Mouse (Mus musculus) myocyte (in vitro differentiated cells): Measurements from ENCODE around the gene Il24. TPM values are rescaled to one million over a fixed set of nuclear protein-coding genes. Genes with fewer than 3 reads are reported as not detected.

Source experiments
- H3K27me3 ChIP-seq: one replicate; pipeline ENCODE4 v1.6.1; 2011; ENCODE audit not compliant: control insufficient read depth, insufficient read depth, insufficient read length
- H3K36me3 ChIP-seq: one replicate; pipeline ENCODE4 v1.6.1; 2011; ENCODE audit not compliant: control insufficient read depth, insufficient read depth
- H3K4me2 ChIP-seq: one replicate; pipeline ENCODE4 v1.6.1; 2011; ENCODE audit warnings: low read depth, control low read depth
- H3K4me3 ChIP-seq: one replicate; pipeline ENCODE4 v1.5.1; 2011; ENCODE audit warnings: mild to moderate bottlenecking, control low read depth, moderate library complexity
- H3K79me2 ChIP-seq: one replicate; pipeline ENCODE4 v1.6.1; 2011; ENCODE audit not compliant: control insufficient read depth, insufficient read depth
- H3ac ChIP-seq: one replicate; pipeline ENCODE4 v1.6.1; 2011; ENCODE audit not compliant: control insufficient read depth, insufficient read length
- CEBPB ChIP-seq: IDR thresholded peaks from 2 replicates; pipeline ENCODE4 v1.6.1; 2011; ENCODE audit warnings: mild to moderate bottlenecking, moderate library complexity; ENCODE audit not compliant: poor library complexity, insufficient read depth, severe bottlenecking
- E2F4 ChIP-seq: IDR thresholded peaks from one replicate; pipeline ENCODE4 v1.6.1; 2011; ENCODE audit warnings: mild to moderate bottlenecking, control low read depth, moderate library complexity; ENCODE audit not compliant: insufficient read depth
- MAX ChIP-seq: IDR thresholded peaks from one replicate; pipeline ENCODE4 v1.6.1; 2011; ENCODE audit warnings: low read depth, mild to moderate bottlenecking, control low read depth
- MYOD1 ChIP-seq, 3 experiments: IDR thresholded peaks; one replicate each; pipeline ENCODE4 v1.6.1; 2011; ENCODE audit warnings: control low read depth in 2 of 3, low read depth in 2 of 3, mild to moderate bottlenecking in 2 of 3, moderate library complexity in 1 of 3; ENCODE audit not compliant: insufficient read length in 2 of 3, control insufficient read depth in 1 of 3
- MYOG ChIP-seq, 3 experiments: IDR thresholded peaks; one replicate each; pipeline ENCODE4 v1.6.1; 2011; ENCODE audit warnings: control low read depth in 2 of 3, low read depth in 2 of 3, mild to moderate bottlenecking in 2 of 3; ENCODE audit not compliant: insufficient read length in 2 of 3, control insufficient read depth in 1 of 3, insufficient read depth in 1 of 3
- POLR2A ChIP-seq: IDR thresholded peaks from one replicate; pipeline ENCODE4 v1.6.1; 2011; ENCODE audit warnings: low read depth, mild to moderate bottlenecking, control low read depth, moderate library complexity; ENCODE audit not compliant: insufficient read length
- POLR2AphosphoS2 ChIP-seq: IDR thresholded peaks from one replicate; pipeline ENCODE4 v1.6.1; 2011; ENCODE audit warnings: low read depth, control low read depth; ENCODE audit not compliant: insufficient read length
- REST ChIP-seq: IDR thresholded peaks from one replicate; pipeline ENCODE4 v1.6.1; 2011; ENCODE audit warnings: mild to moderate bottlenecking, control low read depth, moderate library complexity; ENCODE audit not compliant: insufficient read depth, insufficient read length
- SRF ChIP-seq: IDR thresholded peaks from one replicate; pipeline ENCODE4 v1.6.1; 2011; ENCODE audit warnings: low read depth; ENCODE audit not compliant: control insufficient read depth, insufficient read length
- TCF12 ChIP-seq: IDR thresholded peaks from one replicate; pipeline ENCODE4 v1.6.1; 2011; ENCODE audit warnings: mild to moderate bottlenecking, control low read depth; ENCODE audit not compliant: poor library complexity, insufficient read depth, severe bottlenecking
- TCF3 ChIP-seq: IDR thresholded peaks from one replicate; pipeline ENCODE4 v1.6.1; 2011; ENCODE audit warnings: low read depth, control low read depth; ENCODE audit not compliant: insufficient read length
- USF1 ChIP-seq: IDR thresholded peaks from one replicate; pipeline ENCODE4 v1.6.1; 2011; ENCODE audit warnings: low read depth, mild to moderate bottlenecking, control low read depth, moderate library complexity
- polyA plus RNA-seq: library from polyadenylated mRNA; unstranded; fragments of >200 nt; fragmentation: generic; extraction: Trizol; gene quantifications from one replicate; pipeline ENCODE4 v1.2.1, GENCODE M21; 2012; ENCODE audit warnings: missing spikeins

The Il24 gene
- polyA plus RNA-seq, 1 experiment: not detected

DNA sequence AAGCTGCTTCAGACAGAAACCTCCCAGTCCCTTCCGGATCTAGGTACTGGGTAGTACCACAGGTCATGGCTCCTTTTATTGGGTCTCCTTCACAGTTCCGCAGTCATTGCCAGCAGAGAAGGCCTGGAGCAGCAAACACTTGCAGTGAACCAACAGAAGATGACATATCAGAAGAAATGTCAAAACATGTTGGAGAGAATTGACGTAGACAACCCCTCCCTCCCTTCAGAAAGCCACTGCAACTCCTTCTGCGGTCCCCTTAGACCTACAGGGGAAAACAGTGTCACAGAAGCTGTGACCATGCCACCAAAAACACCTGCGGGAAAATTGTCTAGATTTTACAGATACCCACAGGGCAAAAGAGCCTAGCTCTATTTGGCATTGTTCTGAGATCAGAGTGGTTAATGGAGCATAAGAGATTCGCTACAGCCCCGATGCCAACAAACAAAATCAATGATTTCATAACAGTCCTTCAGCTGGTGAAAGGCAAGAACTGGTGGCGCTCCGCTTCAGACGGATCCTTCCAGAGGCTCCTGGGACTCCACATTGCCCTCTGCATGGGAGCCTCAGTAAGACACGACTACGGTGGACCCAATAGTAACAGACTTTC is 24.3 kb upstream of the Il24 start, which contains the start of gene Il20:
TSS of gene Il20 (minus strand) at position 51 of the 610 bp plus-strand sequence.
- H3ac ChIP-seq: no peak within 1 kb of the TSS
- H3K4me3 ChIP-seq: no peak within 1 kb of the TSS
- H3K27me3 ChIP-seq: no peaks in the 10 kb centered on the region
- no peak within 1 kb of the TSS for H3K4me2 ChIP-seq
- H3K79me2 ChIP-seq: no peaks in the 10 kb centered on the region
- H3K36me3 ChIP-seq: no peaks in the 10 kb centered on the region
- no peak for TF ChIP-seq SRF
- no peak for TF ChIP-seq TCF12
- no peak for TF ChIP-seq MYOG (IDR thresholded peaks at IDR 0.05; ENCODE audit: control insufficient read depth in 1 of 3, insufficient read depth in 1 of 3, insufficient read length in 2 of 3, low read depth in 2 of 3)
- TF ChIP-seq E2F4: no peak
- TF ChIP-seq CEBPB: no peak
- no peak for TF ChIP-seq POLR2A
- TF ChIP-seq USF1: no peak
- TF ChIP-seq TCF3: no peak

DNA sequence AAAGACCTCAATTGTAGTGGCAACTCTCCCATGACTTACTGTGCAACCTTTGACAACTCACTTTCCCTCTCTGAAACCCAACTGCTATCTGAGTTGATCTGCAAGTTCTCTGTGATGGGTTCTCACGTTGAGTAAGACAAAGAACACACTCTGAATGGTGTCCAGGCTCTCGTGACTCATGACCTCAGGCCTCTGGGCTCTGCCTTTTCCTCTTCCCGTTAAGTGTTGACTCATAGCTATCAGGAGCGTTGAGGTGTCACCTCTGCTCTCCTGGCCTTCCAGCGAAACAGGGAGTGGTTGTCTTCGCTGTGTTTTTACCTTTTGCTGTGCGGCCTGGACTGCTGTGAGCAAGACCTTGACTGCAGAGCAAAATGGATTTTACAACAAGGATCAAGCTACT is 15.3 kb upstream of the Il24 start:
- Histone ChIP-seq H3ac (no peak overlapping the region), H3K4me3 (no peak overlapping the region), H3K27me3 (no peaks in the 10 kb centered on the region), H3K4me2 (no peak overlapping the region), H3K36me3 (no peaks in the 10 kb centered on the region), H3K79me2 (no peaks in the 10 kb centered on the region)
- no peak for TF ChIP-seq TCF12
- TF ChIP-seq MYOG (IDR thresholded peaks at IDR 0.05; ENCODE audit: control insufficient read depth in 1 of 3, insufficient read depth in 1 of 3, insufficient read length in 2 of 3, low read depth in 2 of 3): no peak
- no peak for TF ChIP-seq MYOD1 (IDR thresholded peaks at IDR 0.05; ENCODE audit: control insufficient read depth in 1 of 3, insufficient read length in 2 of 3, low read depth in 2 of 3)
- TF ChIP-seq REST: no peak
- no peak for TF ChIP-seq POLR2AphosphoS2
- TF ChIP-seq TCF3: no peak
- no peak for TF ChIP-seq MAX
- TF ChIP-seq USF1: no peak
- TF ChIP-seq E2F4: no peak

DNA sequence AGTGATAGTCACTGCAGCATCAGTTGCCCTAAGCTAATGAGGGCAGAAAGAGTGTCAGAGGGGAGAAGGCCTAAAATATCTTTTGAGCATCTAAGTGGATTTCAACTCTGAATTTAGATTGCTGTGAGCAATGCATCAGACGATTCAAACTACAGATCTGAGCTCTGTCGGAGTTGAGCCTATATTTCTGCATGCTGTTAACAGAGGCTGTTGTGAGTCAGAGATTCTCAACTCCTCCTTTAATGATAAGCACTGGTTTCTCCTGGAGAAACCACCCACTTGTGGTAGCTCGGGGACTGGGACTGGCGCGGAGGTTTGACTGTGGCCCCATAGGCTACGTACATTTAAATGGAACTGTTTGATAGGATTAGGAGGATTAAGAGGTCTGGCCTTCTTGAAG is 7.2 kb upstream of the Il24 start:
- Histone ChIP-seq H3K27me3 (no peaks in the 10 kb centered on the region), H3K4me3 (no peak overlapping the region)

DNA sequence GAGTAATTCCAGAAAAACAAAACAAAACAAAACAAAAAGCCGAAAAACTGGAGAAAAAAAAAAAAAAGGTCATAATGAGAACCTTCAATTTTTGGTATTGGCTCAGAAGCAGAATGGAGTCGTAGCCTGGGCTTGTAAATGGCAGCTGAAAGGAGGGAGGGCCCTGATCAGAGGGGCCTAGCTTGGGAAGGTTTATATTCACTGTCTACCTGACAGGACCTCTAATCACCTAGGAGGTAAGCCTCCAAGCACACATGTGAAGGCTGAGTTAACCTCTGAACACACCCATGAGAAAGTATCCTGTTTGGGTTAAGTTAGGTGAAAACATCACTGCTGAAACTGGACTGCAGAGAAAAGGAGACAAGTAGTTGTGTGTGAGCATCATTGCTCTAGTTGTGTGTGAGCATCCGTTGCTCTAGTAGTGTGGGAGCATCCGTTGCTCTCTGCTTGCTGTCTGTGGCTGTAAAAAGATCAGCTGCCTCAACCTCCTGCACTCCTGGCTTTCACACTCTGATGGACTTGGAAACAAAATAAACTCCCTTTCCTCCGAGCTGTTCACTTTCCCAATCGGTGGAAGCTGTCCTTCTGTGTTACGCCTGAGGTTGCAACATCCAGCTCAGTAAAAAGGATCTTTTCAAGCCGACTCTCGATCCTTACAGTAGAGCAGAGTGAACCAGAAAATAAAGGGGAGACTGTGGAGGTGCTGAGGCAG is 6.2 kb upstream of the Il24 start:
- Histone ChIP-seq H3K27me3 (no peaks in the 10 kb centered on the region), H3K79me2 (no peaks in the 10 kb centered on the region), H3K4me2 (no peak overlapping the region), H3K4me3 (no peak overlapping the region), H3ac (no peak overlapping the region), H3K36me3 (no peaks in the 10 kb centered on the region)
- TF ChIP-seq E2F4 (no peak), TCF12 (no peak), REST (no peak), USF1 (no peak), MYOD1 (IDR thresholded peaks at IDR 0.05; ENCODE audit: control insufficient read depth in 1 of 3, insufficient read length in 2 of 3, low read depth in 2 of 3) (no peak), CEBPB (no peak), POLR2A (no peak), SRF (no peak), MYOG (IDR thresholded peaks at IDR 0.05; ENCODE audit: control insufficient read depth in 1 of 3, insufficient read depth in 1 of 3, insufficient read length in 2 of 3, low read depth in 2 of 3) (no peak), POLR2AphosphoS2 (no peak), TCF3 (no peak), MAX (no peak)

More for the DNA sequence above, 7.2 kb upstream of the Il24 start:
- H3K4me2 ChIP-seq: no peak overlapping the region
- TF ChIP-seq CEBPB: no peak
- TF ChIP-seq MYOD1 (IDR thresholded peaks at IDR 0.05; ENCODE audit: control insufficient read depth in 1 of 3, insufficient read length in 2 of 3, low read depth in 2 of 3): no peak
- TF ChIP-seq POLR2AphosphoS2: no peak
- TF ChIP-seq REST: no peak
- no peak for TF ChIP-seq TCF3
- TF ChIP-seq POLR2A: no peak
- no peak for TF ChIP-seq SRF
- no peak for TF ChIP-seq MYOG (IDR thresholded peaks at IDR 0.05; ENCODE audit: control insufficient read depth in 1 of 3, insufficient read depth in 1 of 3, insufficient read length in 2 of 3, low read depth in 2 of 3)
- no peak for TF ChIP-seq MAX
- H3K36me3 ChIP-seq: no peaks in the 10 kb centered on the region
- H3K79me2 ChIP-seq: no peaks in the 10 kb centered on the region
- H3ac ChIP-seq: no peak overlapping the region

DNA sequence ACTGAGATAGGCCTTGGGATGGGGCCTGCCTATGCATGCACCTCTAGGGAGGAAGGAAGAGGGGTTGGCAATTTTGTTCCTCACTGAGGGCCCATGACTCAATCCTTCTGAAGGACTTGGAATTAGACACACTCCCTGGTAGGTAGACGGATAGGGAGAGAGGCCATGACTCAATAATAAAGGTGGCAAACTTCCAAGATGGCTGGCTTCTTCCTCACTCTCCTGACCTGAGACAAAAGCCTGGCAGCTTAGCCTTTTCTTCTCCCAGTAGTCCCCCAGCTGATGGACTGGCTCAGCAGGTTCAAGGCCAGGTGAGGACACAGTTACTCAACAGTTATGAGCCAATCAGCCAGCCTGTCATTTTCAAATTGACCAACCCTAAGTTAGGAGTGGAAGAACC is 5.2 kb upstream of the Il24 start:
- H3K4me2 ChIP-seq: no peak overlapping the region
- H3K4me3 ChIP-seq: no peak overlapping the region
- H3K36me3 ChIP-seq: no peaks in the 10 kb centered on the region
- TF ChIP-seq REST: no peak
- H3K27me3 ChIP-seq: no peaks in the 10 kb centered on the region
- no peak overlapping the region for H3ac ChIP-seq
- H3K79me2 ChIP-seq: no peaks in the 10 kb centered on the region
